Mouse (Mus musculus) MEL-GATA-1-ER (cell line): Measurements from ENCODE around the gene Pik3ap1.

Source experiments
- DNase-seq: peaks from one replicate; pipeline ENCODE4 v3.0.0-alpha.2; 2012; ENCODE audit warnings: low read depth; ENCODE audit errors: extremely low read depth

The Pik3ap1 gene

DNA sequence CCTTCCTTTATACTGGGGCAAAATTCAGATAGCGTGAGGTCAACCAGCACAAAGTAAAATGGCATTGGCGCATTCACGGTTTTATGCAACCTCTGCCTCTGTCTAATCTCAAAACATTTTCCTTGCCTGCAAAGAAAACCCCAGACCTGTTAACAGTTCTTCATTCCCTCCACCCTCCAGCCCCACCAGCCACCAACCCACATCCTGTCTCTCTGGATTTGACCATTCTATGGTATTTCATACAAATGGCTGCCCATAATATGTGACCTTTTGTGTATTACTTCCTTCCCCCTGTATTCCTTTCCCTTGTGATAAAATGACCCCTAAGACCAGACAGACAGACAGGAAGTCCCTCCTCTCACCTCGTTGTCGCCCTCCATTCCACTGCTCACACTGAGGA lies 102.2 kb downstream of the Pik3ap1 start:
- no peak for DNase-seq

DNA sequence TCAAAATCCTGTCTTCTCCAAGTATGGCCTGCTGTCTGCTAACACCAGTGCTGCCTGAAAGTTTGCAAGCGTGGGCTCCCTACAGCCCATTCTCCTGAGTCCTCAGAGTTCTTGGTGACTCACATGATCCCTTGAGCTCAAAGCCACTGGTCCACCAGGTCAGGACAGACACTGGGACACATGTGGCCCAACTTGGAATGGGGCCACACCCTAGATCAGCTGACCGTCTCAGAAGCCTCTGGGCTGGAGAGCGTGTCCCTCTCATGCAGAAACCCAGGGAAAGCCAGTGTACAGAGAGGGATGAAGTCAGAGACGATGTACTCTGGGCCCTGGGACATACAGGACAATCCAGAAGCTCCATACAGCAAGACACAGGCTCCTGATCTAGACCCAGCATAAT lies 102.7 kb downstream of the Pik3ap1 start:
- no peak for DNase-seq

DNA sequence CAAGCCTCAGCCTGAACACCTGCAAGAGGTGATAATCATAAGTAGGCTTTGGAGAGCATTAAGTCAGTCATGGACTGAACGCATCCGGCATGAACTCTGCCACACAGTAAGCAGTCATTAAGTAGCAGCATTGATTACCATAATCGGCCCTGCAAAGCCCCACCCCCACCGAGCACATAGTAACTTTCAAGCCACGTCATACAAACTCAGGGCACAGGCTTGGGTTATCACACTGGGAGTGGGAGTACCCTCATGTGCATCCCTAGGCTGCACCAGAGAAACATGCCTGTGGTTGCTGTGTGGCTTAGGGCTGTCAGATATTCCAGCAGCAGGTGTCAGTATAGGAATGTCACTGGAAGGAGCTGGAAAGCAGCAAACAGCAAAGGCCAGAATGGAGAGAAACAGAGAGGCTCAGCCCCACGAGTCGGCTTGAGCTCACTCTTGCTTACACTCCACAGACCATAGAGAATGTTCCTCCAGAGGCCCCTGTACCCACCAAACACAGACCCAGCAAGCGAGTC lies 105.1 kb downstream of the Pik3ap1 start:
- DNase-seq, result no peak

- DNase-seq, result no peak
These were observed 106.3 kb downstream of the Pik3ap1 start for GRCm38 (mm10) chr19:41278606-41279005.

DNA sequence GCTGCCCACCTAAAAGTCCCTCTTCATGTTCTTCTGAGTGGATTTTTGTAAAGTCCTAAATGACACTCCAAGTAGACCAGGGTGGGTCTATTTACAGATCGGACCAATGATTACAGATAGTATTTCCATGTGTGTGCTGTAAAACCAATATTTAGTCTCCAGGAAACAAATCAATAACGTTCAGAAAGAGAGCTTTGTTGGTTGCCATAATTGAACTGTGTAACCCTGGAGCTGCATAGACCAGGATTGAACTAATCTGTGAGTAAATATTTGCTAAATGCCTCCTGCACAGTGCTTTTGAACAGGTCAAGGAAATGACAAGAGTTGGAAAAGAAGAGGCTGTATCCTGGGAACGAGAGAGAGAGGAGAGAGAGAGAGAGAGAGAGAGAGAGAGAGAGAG lies 109.3 kb downstream of the Pik3ap1 start:
- no peak for DNase-seq

DNA sequence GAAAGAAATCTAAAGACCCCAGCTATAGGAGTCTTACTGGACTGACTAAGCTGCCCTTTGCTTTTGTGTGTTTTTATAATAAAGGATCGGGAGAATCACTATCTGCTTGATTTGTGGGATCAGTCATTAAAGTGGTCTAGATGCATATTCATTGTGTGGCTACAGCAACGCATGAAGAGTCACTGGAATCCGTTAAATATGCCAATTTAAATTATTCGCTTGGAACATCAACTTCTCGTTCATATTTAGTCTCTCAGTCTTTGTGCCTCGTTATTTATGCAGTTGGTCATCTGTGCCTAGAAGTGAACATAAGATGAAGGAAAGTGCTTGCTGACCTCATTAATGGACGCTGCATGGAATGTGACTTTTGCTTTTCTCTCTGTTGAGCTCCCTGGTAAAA lies 114.0 kb downstream of the Pik3ap1 start:
- DNase-seq, result no peak

DNA sequence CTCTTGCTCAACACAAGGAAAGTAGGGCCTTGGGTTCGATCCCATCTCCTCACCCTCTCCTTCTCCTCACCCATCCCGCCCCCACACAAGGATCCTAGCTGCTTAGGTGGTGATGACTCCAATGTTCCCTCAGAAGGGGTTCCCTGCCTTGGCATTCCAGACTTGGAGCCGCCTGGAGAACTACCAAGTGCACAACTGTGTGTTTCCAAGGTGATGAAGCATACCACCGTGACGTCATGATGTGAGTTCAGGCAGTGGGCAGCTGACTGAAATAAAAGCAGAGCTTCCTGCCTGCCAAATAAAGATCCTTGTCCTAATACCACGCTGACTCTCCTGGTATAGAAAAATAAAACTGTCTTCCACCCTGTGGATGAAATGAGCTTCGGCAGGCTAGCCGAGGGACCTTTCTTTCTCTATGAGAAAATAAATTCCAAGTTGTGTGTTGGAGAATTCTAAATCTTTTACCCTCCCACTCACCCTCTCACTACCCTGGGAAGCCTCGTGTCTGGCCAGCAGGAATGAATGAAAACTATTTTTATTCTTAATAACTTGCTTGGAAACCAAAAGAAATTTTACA lies 114.7 kb downstream of the Pik3ap1 start:
- no peak for DNase-seq

DNA sequence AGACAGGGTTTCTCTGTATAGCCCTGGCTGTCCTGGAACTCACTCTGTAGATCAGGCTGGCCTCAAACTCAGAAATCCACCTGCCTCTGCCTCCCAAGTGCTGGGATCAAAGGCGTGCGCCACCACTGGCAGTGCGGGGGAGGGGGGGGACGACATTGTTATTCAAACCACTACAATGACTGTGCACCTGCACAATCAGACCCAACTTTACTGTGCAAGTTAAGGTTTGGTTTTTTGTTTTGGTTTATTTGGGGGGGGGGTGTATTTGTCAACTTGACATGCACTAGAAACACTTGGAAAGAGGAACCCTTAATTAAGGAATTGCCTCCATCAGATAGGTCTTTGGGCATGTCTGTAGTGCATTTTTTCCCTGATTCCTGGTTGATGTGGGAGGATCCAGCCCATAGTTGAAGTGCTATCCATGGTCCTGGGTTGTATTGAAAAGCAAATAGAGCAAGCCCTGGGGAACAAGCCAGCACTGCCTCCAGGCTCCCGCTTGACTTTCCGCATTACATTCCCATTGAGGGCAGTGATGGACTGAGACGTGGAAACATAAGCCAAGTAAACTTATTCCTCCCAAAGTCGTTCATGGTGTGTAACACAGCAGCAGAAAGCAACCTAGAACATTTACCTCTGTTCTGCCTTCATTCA lies 118.5 kb downstream of the Pik3ap1 start:
- DNase-seq, result no peak

DNA sequence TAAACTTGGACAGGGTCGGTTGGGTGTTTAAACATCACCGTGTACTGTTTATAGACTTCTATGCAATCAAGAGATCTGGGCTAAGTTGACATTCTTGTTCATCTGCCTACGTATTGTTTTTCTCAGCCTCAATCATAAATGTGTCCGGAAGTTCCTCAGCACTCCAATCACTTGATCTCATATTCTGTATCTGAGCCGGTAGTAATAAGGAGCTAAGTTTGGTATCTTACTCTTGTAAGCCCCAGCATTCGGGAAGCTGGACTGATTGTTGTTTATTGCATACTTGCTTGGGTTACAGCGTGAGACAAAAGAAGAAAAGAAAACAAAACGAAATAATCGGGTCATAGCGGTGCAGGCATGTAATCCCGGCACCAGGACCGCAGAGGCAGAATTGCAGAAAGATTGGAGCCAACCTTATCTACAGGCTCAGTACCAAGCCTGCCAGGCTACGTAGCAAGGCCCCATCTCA lies 120.5 kb downstream of the Pik3ap1 start:
- DNase-seq, result peak; percentile 44

- DNase-seq, result peak; percentile 41
These were observed 121.1 kb downstream of the Pik3ap1 start, which contains the start of gene Tm9sf3 for GRCm38 (mm10) chr19:41263630-41264295. Tm9sf3 (minus strand) TSS chr19:41263997.

DNA sequence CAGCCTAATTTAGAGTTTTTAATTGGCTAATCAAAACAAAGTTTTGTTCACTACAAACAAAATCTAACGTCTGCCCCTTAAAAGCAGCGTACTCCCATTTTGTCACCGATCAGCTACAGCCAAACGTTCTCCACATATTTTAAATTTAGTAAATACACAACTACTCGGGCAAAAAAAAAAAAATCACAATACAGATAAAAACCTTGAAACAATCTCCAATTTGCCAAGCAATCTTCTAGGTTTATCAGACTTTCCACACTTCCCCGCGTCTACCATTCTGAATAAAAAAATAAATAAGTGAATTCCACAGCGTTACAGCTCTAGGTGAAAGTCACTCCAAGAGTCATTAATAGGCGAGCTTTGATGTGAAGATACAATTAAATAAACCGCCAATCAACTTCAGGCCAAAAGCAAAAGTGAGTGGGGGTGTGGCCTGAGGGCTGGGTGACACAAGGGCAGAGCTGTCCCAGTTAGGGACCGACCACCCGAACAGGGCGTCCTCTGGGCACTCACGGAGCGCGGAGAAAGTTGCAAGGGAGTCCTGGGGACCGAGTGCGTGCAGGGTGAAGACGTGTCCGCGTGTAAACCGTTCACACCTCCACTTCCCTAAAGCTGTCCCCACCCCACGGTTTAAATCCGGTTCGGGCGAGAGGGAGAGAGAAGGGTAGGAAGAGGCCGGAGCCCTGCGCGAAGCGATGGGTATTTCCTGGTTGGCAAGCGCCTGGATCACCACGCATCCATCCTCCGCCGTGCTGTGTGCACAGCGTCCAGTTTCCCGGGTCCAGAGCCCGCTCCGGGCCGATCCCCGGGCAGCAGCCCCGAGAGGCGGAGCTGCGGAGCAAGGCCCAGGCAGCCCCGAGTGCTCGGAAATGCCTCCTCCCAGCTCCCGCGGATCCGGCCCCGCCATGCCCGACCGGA lies 121.9 kb downstream of the Pik3ap1 start:
- DNase-seq, result peak; percentile 66

GRCm38 (mm10) chr19:41260736-41261135 lies 124.2 kb downstream of the Pik3ap1 start:
- DNase-seq, result no peak

- no peak for DNase-seq
These were observed 125.6 kb downstream of the Pik3ap1 start for GRCm38 (mm10) chr19:41259256-41259655.

DNA sequence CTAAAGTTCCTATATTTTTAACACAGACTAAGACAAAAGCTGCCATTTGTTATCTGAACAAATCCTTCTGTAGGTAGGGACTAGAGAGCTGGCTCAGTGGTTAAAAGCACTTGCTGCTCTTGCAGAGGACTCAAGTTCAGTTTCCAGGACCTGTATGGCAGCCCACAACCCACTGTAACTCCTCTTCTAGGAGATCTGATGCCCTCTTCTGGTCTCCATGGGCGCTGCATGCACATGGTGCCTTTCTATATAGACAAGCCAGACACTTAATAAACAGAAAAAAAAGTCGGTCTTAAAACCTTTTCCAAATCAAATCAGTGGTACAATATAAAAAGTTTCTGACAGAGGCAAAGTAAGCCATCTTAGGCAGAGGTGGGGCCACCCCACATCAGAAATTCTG lies 126.2 kb downstream of the Pik3ap1 start:
- DNase-seq, result peak; percentile 44

- no peak for DNase-seq
These were observed 130.3 kb downstream of the Pik3ap1 start for GRCm38 (mm10) chr19:41254584-41254983.

GRCm38 (mm10) chr19:41248968-41249367 lies 135.9 kb downstream of the Pik3ap1 start:
- no peak for DNase-seq

DNA sequence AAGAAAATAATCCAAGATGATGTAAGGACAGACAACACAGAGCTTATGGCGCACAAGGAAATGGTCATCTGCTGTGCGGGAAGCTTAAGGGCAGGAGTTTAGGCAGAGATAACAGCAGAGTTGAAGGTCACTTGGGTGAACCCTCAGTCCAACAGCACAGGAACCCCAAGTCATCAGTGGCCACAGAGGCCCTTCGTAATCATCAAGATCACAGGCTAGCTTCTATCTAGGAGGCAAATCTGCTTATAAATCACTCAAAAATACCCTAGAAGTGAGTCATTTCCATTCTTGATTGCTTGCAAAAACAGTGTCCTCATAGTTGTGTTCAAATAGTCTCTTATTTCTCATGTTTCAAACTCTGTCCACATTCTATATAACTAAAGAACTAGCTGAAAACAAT lies 136.6 kb downstream of the Pik3ap1 start:
- no peak for DNase-seq

DNA sequence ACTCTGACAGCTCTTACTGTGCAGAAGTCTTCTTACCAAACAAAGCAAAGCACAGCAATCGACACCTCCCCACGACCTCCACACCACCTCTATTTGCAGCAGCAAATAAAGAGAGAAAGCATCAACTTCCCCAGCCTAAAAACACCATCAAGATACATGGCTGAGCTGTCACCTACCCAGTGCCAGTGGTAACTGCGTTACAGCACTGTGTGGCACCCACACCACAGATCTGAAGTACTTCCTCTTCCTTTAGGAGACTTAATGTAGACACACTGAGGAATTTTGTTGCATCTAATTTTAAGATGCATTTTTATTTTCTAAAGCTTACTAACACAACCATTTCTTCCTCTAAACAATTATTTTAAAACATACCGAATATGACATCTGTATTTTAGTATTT lies 138.6 kb downstream of the Pik3ap1 start:
- DNase-seq, result no peak

DNA sequence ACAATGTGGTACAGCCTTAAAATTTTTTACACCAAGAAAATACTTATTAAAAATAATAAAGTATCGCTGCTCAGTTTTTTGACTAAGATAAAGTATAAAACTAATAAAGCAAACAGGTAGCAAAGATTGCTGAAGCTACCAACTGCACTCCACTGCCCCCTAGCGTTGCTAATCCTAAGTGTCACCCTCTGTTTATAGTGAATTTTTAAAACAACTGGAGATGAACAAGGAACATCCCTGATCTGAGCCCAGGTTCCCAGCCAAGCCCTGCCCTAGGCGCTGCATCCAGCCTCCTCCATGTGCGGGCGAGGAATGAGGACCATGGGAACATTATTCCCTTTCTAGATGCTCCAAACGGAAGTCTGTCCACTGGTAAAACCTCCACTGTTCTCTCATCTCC lies 140.3 kb downstream of the Pik3ap1 start:
- peak; percentile 23 for DNase-seq

DNA sequence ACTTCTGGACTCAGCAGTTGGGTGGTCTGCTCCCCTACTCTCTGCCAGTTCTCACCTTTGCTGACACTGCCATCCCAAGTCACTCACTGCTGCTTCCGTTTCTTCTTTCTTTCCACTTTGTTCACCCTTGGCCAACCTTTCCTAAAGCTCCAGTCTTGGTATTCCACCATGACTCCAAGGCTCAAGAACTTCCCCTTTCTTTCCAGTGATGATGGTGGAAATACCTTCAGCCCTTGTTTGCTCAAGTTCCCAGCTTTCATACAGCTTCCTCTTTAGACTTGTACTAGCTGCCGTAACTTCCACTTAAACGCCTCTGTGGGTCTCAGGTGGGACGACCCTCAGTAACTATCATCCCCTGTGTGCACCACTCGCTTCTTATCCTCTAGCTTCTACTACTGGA lies 142.9 kb downstream of the Pik3ap1 start:
- DNase-seq, result no peak

DNA sequence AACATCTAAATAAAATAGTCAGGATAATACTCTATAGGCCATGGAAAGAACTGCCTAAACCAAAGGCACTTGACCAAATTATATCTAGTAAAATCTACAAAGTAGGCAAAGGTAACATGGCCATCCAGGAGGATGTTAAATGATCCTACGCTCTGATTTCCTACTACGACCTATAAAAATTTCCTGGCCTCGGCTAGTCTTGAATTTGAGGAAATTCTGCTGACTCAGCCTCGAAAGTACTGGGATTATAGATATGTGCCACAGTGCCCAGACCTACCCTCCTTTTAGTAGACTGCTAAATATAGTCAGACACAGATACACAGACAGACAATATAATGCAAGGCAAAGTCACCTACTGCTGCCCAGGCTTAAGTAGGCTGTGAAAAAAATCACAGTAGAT lies 151.2 kb downstream of the Pik3ap1 start:
- no peak for DNase-seq
